Mouse (Mus musculus) mouse embryonic stem cell (cell line): ENCODE data around the gene Rag2.

Experiments
- in situ Hi-C, 2 experiments: fragments of 300-500 bp; cut with MboI; formaldehyde crosslinking; loops; 1 replicate in 1 of 2; 3 replicates in 1 of 2; pipeline ENCODE4 v1.14.3; 2019 to 2020; ENCODE audit warnings: low sequenced_read_pairs in 2 of 2, low pct_unique_long_range_greater_than_20kb in 1 of 2, mixed read lengths in 1 of 2; ENCODE audit not compliant: unreplicated experiment in 1 of 2

The Rag2 gene

DNA sequence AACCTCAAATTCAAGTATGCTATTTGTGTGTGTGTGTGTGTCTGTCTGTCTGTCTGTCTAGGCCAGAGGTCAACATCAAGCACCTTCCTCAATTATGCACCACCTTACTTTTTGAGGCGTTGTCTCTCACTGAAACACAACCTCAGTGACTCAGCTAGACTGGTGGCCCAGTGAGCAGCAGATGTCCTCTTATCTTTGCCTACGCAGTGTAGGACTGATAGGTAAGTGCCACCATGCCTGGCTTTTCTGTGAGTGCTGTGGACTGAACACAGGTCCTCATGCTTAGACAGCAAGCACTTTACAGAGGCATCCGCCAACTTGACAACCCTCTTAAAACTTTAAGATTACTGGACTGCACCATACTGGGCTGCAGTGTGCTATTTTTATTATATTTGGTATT, 44.2 kb downstream of the Rag2 start:
- in situ Hi-C loops, result no loop called here

DNA sequence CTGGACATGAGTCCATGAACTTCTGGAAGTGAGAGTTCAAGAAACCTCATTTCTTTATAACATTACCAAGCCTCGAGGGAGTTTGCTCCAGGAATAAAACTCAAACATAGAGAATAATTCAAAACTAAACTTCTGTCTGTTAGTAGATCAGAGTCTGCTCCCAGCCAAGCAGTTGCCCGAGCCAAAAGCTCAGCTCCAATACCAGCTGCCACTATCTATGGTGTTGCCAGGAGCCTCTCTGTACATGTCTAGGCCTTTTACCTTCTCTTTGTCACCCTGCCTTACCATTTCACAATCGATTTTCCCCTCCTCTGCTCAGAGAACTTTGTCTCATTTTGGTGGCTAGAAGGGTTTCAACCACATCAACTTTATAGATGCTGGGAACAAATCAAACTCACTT, 49.0 kb downstream of the Rag2 start:
- in situ Hi-C loops, result no loop called here

DNA sequence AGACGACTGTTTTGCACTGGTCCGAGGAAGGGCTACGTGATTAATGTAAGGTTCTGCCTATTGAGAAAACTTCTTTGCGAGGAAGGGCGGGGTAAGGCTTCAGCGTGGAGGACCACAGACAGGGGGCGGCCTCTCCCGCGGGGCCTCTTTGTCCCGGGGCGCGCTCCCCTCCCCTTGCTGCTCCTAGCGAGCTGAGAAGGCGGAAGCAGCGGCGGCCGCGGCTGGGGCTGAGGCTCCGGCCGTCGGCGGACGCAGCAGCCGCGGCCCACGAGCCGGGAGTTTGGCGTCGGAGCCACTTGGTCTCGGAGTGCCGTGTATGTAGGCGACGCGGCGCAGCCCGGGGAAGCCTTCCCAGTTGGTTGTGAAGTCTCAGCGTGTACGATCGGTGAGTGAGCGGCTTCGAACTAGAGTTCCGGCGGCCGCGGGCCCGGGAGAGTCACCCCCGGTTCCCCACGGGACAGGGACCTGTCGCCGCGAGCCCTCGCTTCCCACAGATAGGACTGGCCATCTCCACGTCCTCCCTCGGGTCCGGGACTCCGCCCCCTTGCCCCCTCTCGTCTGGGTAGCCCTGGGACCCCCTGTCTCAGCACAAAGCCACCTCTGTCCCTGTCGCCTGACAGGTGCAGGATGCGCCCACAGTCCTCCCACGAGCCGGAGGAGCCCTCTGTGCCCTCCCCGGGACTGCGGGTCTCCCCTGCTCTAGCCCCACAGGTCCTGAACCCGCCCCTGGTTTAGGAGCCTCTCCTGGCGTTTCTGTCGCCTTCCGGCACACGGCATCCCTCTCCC, 53.9 kb downstream of the Rag2 start, which contains the start of gene Traf6:
Traf6 (plus strand) TSS at position 194 of the 786 bp plus-strand sequence.
- in situ Hi-C loops, result no loop called here

DNA sequence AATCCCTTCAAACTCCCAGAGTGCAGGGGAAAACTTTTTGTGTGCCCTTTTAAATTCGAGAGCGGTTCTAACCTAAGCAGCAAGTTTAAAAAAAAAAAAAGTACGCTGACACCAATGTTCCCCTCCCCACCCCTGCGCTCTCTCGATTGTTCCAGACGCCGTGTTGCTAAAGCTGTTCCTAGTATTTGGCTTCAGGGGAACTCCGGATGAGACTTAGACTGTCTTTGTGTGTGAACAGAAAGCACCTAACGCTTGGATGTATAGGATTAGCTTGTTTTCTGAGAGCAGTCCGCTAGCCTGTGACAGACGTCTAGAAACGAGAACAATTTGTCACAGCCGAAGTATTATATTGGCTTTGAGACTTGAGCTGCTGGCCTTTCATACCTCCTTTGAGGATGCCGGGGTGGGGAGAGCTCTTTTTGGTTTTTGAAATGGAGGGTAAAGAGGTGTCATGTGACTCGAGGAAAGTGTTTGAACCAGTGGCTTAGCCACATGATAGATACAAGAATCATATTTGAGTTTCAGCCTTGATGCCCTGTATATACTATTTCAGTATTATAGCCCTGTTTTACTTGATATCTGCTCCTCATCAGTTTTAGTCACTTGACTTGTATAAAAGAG, 54.8 kb downstream of the Rag2 start:
- in situ Hi-C loops, result no loop called here
